Mouse (Mus musculus) heart, embryonic 13.5 days (tissue): ENCODE measurements around the gene Gm45716. TPM values are rescaled to one million over a fixed set of nuclear protein-coding genes. Genes with fewer than 3 reads are reported as not detected.
A peak's percentile ranks its signal among the peaks of the same experiment; 100 is the strongest.

Experiments
- ATAC-seq: fragments of 200-750 bp; cut with Nextera tagmentation; 2 replicates; pipeline ENCODE4 v1.8.0; 2017; ENCODE audit warnings: moderate TSS enrichment; ENCODE audit not compliant: insufficient number of reproducible peaks, low FRiP score, low TSS enrichment; ENCODE audit errors: extremely low read depth
- H3K27ac ChIP-seq: fragments of 300-500 bp; sonication (generic); replicated peaks from 2 replicates; pipeline ENCODE4 v1.5.1; 2015; ENCODE audit warnings: moderate library complexity, mild to moderate bottlenecking, inconsistent platforms
- H3K27me3 ChIP-seq: fragments of 300-500 bp; sonication (generic); replicated peaks from 2 replicates; pipeline ENCODE4 v1.6.1; 2015; ENCODE audit warnings: mild to moderate bottlenecking, inconsistent platforms
- H3K36me3 ChIP-seq: fragments of 300-500 bp; sonication (generic); 2 replicates; pipeline ENCODE4 v1.6.1; 2015; ENCODE audit warnings: mild to moderate bottlenecking, inconsistent platforms
- H3K4me1 ChIP-seq: fragments of 300-500 bp; sonication (generic); 2 replicates; pipeline ENCODE4 v1.6.1; 2015; ENCODE audit warnings: inconsistent platforms
- H3K4me2 ChIP-seq: fragments of 300-500 bp; sonication (generic); 2 replicates; pipeline ENCODE4 v1.6.1; 2015; ENCODE audit warnings: inconsistent platforms, mild to moderate bottlenecking, moderate library complexity
- H3K4me3 ChIP-seq: fragments of 300-500 bp; sonication (generic); 2 replicates; pipeline ENCODE4 v1.5.1; 2015; ENCODE audit warnings: moderate library complexity, mild to moderate bottlenecking, inconsistent platforms
- H3K9ac ChIP-seq: fragments of 300-500 bp; sonication (generic); 2 replicates; pipeline ENCODE4 v1.6.1; 2015; ENCODE audit warnings: inconsistent platforms, mild to moderate bottlenecking, moderate library complexity
- H3K9me3 ChIP-seq: fragments of 300-500 bp; sonication (generic); 2 replicates; pipeline ENCODE4 v1.6.1; 2016; ENCODE audit warnings: inconsistent platforms
- WGBS: fragments of 180-500 bp; shearing (Covaris S2); methylation state at CpG from one replicate; pipeline ENCODE4 v1.1.7; 2015; ENCODE audit warnings: mixed read lengths; 5-methylcytosine and 5-hydroxymethylcytosine counted together
- polyA plus RNA-seq: library from polyadenylated mRNA; unstranded; fragments of >200 nt; fragmentation: Nextera tagmentation; extraction: Ambion mirVana; gene quantifications from 2 replicates; pipeline ENCODE4 v1.2.1, GENCODE M21; 2015

Gm45716 gene
- 42.2 and 52.1 TPM in 2 replicates for polyA plus RNA-seq

DNA sequence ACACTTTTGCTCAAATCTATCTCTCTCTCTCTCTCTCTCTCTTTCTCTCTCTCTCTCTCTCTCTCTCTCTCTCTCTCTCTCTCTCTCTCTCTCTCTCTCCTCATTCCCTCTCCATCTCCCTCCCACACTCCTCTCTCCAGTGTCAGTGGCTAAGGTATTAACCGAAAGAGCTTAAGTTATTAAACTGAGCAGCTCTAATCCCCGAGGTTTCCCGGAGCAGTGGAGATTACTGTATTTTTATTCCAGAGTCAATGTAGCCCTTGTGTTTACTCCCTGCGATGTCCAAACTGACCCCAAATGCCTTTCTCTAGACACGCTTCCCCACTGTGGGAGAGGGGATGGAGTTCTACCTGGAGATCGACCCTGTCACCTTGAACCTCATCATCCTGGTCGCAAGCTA lies at the start of gene Gm45716:
Gm45716 (plus strand) TSS at position 243 of the 400 bp plus-strand sequence.
- Histone ChIP-seq H3K4me1 (no peaks in the 10 kb centered on the region), H3K4me2 (no peak within 1 kb of the TSS), H3K4me3 (no peak within 1 kb of the TSS), H3K36me3 (no peaks in the 10 kb centered on the region), H3K27ac (no peak within 1 kb of the TSS), H3K27me3 (no peaks in the 10 kb centered on the region), H3K9me3 (no peaks in the 10 kb centered on the region), H3K9ac (no peak within 1 kb of the TSS)
- ATAC-seq: no peak
- 85% methylated on average over 7 of the region's 7 CpGs for WGBS

DNA sequence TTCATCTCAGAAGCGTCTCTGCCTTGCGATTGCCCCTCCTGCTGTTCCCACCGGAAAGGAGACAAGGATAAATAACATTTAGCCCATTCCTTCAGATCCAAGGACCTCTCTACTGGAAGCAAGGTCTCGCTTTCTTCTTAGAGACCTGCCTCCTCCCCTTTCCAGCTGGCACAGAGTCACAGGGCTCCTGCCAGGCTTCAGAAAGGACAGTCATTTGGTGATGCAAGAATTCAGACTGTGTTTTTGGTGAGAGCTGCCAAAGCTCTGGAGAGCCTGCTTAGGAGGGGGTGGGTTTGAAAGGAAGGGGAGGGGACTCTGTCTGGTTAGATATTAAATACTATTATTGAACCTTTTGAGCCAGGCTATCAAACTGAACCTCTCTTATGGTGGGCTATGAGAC lies 45.1 kb upstream of the Gm45716 start:
- Histone ChIP-seq H3K4me1 (peaks cover 18% of the 10 kb centered on the region), H3K27me3 (no peaks in the 10 kb centered on the region), H3K9ac (no peak overlapping the region), H3K36me3 (no peaks in the 10 kb centered on the region), H3K9me3 (no peaks in the 10 kb centered on the region), H3K4me2 (no peak overlapping the region), H3K27ac (peak overlapping the region; percentile 69), H3K4me3 (no peak overlapping the region)
- 33% methylated on average over 4 of the region's 4 CpGs for WGBS
- no peak for ATAC-seq

DNA sequence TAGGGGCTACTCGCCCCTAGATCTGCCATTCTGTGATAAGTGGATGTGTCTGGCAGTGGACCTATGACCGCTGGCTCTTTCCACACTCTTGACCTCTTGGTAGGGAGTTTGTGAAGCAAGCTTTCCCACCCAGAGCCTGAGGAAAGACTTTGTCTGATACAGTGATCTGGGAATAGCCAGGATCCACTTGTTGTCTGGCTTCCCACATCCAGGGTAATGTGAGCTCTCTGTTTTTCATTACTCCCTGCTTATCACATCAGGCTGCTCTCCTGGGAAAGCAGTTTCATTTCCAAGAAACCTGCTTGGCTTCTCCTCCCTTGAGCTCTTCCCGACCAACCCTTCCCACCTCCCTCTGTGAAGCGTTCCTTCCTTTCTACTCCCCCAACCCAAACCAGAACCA lies 44.5 kb upstream of the Gm45716 start:
- WGBS: 42% methylated on average over 4 of the region's 4 CpGs
- peaks cover 18% of the 10 kb centered on the region for H3K4me1 ChIP-seq
- H3K36me3 ChIP-seq: no peaks in the 10 kb centered on the region
- ATAC-seq: no peak
- H3K27ac ChIP-seq: peak overlapping the region; percentile 69
- H3K4me2 ChIP-seq: peak overlapping the region; percentile 18; the same call in 1 of the 2 replicates
- H3K27me3 ChIP-seq: no peaks in the 10 kb centered on the region
- H3K4me3 ChIP-seq: no peak overlapping the region
- no peak overlapping the region for H3K9ac ChIP-seq
- no peaks in the 10 kb centered on the region for H3K9me3 ChIP-seq

DNA sequence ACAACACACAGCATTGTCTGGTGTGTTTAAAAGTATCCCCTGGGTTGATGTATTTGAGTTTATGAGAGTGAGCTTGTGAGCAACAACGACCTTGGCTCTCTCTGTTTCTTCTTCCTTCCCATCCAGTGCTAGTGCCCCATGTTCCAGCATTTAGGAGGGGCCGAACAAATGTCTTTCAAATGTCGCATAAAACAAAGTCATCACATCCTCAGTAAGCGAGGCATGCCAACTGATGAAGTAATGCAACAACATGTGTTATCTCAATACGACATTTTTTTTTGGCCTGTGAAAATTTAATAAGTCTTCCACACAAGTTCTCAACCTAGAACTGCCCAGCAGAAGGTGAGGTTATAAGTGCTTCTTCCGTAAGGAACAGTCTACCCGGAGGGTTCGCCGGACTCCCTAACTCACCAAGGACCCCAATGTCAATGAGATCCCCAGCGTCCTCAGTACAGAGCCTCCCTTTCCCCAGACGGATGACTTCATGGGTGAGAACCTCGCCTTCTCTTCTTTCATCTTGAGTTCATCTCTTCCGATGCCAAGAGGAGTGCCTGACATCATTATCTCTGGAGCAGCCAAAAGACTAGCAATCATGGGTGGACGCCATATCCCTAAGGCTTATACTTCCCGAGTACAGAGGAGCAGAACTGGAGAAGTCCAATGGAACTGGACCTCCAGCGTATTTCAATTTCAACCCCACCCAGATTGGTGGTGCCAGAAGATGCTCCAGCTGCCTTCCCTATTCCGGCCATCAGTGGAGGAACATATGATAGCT lies 41.2 kb upstream of the Gm45716 start:
- H3K9ac ChIP-seq: no peak overlapping the region
- ATAC-seq: no peak
- no peaks in the 10 kb centered on the region for H3K27me3 ChIP-seq
- no peaks in the 10 kb centered on the region for H3K9me3 ChIP-seq
- no peaks in the 10 kb centered on the region for H3K36me3 ChIP-seq
- H3K4me1 ChIP-seq: peaks cover 18% of the 10 kb centered on the region
- 84% methylated on average over 17 of the region's 17 CpGs for WGBS
- no peak overlapping the region for H3K27ac ChIP-seq
- H3K4me2 ChIP-seq: no peak overlapping the region
- H3K4me3 ChIP-seq: no peak overlapping the region

DNA sequence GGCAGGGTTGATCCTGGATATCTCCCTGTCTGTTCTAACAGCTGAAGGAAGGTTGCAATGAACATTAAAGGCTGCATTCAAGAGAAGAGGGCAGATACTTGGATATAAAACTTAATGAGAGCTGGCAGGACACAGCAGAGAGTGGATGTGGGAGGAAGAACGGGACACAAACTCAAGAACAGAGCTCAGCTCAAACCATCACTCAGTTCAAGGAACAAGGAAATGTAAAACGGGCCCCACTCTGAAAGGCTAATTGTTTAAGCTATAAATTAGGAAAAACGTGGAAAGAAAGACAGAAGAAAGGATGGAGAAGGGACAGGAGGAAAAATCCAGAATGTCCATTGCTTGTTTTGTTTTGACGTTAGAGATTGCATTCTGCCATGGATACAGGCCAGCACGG lies 32.4 kb upstream of the Gm45716 start:
- Histone ChIP-seq H3K4me3 (no peak overlapping the region), H3K9me3 (no peaks in the 10 kb centered on the region), H3K9ac (no peak overlapping the region), H3K4me1 (no peaks in the 10 kb centered on the region), H3K27me3 (no peaks in the 10 kb centered on the region), H3K36me3 (no peaks in the 10 kb centered on the region), H3K27ac (no peak overlapping the region), H3K4me2 (no peak overlapping the region)
- ATAC-seq: no peak
- WGBS: 61% methylated on average over 5 of the region's 5 CpGs

DNA sequence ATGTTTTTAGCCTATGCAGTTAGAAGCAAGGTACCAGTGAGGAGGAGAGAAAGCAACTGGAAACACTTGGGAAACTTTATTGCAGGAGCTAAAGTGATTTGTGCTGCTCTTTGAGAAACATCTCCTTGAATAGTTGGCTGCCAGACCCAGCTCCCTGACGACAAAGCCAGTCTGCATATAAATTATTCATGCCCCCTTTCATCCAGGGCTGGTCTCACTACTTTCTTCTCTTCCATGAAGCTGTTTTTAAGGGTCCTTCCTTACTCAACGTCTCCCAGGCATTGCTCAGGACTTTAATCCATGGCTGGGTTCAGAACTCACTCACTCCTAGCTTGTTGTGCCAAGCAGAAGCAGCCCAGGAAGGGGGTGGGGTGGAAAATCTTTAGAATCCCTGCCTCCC lies 32.0 kb upstream of the Gm45716 start:
- 24% methylated on average over 2 of the region's 2 CpGs for WGBS
- no peak overlapping the region for H3K9ac ChIP-seq

DNA sequence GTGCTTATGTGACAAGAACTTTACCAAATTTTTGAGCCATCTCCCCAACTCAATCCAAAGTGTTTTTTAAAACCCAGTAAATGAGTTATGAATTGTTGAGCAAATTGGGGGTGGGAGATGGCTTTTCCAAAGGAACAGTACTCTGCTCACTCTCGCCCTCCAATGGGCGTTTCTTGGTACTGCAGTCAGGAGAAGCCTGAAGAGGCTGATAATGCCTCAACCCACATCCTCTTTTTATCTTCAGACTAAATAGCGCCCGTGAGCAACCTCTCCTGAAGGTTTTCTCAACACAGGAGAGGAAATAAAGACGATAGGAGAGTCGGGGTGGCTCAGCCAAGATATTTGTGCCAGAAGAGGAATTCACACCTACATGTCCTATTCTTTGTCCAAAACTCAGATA lies 19.7 kb upstream of the Gm45716 start:
- H3K9me3 ChIP-seq: no peaks in the 10 kb centered on the region
- no peak overlapping the region for H3K9ac ChIP-seq
- no peak overlapping the region for H3K27ac ChIP-seq
- 13% methylated on average over 6 of the region's 6 CpGs for WGBS
- no peaks in the 10 kb centered on the region for H3K36me3 ChIP-seq
- no peak for ATAC-seq
- H3K4me2 ChIP-seq: no peak overlapping the region
- 0 out of 2 replicates have a peak, but pooled peaks cover 6% of the 10 kb centered on the region for H3K27me3 ChIP-seq
- no peaks in the 10 kb centered on the region for H3K4me1 ChIP-seq
- no peak overlapping the region for H3K4me3 ChIP-seq

More for the DNA sequence above, 32.0 kb upstream of the Gm45716 start:
- no peak for ATAC-seq
- Histone ChIP-seq H3K36me3 (no peaks in the 10 kb centered on the region), H3K4me2 (no peak overlapping the region), H3K4me1 (no peaks in the 10 kb centered on the region), H3K4me3 (no peak overlapping the region), H3K27me3 (no peaks in the 10 kb centered on the region), H3K27ac (no peak overlapping the region), H3K9me3 (no peaks in the 10 kb centered on the region)

DNA sequence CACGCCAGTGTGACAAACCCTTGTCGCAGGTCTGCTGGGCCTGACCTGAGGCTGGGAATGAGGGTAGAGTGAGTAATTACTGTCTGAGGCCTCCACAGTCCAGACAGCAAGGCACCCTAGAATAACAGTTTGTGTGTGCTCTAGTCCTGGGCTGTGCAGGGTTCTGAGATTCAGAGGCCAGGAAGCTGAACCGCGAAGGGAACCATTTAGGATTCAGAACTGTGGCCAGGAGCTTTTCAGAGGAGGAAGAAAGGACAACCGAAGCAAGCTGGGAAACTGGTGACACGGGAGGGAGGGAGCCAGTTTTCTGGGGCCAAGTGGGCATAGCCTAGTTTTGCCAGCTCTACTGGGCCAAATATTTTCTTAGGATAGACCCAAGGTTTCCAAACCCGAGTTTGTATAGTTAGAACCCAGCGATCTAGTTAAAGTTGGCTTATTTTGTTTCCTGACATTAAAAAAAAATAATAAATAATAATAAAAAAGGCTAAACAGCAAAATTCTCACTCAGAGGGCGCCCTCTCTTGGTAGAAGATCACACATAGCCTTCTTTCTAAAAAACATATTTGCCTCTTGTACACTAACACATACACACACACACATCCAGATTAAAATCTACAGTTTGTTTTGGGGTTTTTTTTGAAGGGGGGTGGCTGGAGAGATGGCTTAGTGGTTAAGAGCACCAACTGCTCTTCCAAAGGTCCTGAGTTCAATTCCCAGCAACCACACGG lies 19.0 kb upstream of the Gm45716 start:
- Histone ChIP-seq H3K4me3 (no peak overlapping the region), H3K9me3 (no peaks in the 10 kb centered on the region), H3K9ac (no peak overlapping the region), H3K27me3 (0 out of 2 replicates have a peak, but pooled peaks cover 6% of the 10 kb centered on the region), H3K36me3 (no peaks in the 10 kb centered on the region), H3K4me2 (no peak overlapping the region), H3K27ac (peak overlapping the region; percentile 53; the same call in 1 of the 2 replicates), H3K4me1 (no peaks in the 10 kb centered on the region)
- ATAC-seq: no peak
- WGBS: 70% methylated on average over 10 of the region's 10 CpGs

DNA sequence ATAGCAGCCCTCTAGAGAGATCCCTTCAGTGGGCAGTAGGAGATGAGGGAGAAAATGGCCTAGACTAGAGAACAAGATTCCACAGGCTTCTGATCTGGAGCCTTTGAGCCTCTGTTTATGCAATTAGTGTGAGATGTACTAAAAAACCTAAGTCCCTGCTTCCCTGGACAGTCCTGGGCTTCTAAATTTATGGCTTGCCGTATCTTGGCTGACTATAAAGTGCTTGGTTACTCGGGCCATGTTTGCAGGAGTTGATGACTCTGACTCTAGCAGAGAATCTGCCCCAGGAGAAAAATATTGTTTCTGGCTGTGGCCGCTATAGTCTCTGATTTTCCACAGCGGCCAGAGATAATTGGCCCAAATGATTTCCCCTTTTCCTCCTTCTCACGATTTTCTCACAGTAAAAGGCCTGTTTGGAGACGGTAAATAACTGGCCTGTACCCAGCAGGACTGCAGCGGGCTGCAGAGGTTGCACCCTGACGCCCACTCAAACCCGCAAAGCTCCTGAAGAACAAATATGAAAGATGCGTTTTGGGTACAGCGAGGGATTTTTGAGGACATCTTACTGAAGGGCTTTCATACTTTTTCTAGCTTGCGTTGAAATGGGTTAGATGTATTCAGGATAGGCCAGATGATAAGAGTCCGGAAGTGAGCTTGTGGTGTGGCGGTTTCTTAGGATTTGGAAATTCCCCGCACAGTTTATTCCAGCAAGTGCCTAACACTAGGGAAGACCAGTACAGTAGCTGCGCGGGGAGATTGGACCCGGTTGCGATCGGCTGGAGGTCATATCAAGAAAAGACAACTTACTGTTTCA lies 18.1 kb upstream of the Gm45716 start:
- 0 out of 2 replicates have a peak, but pooled peaks cover 6% of the 10 kb centered on the region for H3K27me3 ChIP-seq
- H3K27ac ChIP-seq: peak overlapping the region; percentile 53
- WGBS: 45% methylated on average over 20 of the region's 20 CpGs
- H3K4me3 ChIP-seq: peak overlapping the region; percentile 42
- no peaks in the 10 kb centered on the region for H3K36me3 ChIP-seq
- no peak for ATAC-seq
- H3K4me1 ChIP-seq: no peaks in the 10 kb centered on the region
- H3K9me3 ChIP-seq: no peaks in the 10 kb centered on the region
- peak overlapping the region; percentile 60; the same call in 1 of the 2 replicates for H3K9ac ChIP-seq
- peak overlapping the region; percentile 67 for H3K4me2 ChIP-seq

DNA sequence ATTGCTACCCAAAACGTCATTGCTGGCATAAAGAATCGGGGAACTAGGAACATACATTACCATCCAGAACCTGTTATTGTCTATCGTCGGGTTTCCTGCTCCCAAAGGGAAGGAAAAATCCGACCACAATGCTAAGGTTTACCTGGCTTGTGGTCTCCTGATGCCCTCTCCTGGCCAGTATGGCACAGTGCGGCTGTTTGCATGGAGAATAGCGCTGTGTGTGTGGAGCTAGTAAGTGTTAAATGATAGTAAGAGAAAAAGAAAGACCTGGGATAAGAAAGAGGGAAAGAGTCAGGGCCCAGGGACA lies 17.5 kb upstream of the Gm45716 start:
- peak overlapping the region; percentile 42 for H3K4me3 ChIP-seq
- no peaks in the 10 kb centered on the region for H3K36me3 ChIP-seq
- H3K27me3 ChIP-seq: 0 out of 2 replicates have a peak, but pooled peaks cover 6% of the 10 kb centered on the region
- H3K9ac ChIP-seq: peak overlapping the region; percentile 60; the same call in 1 of the 2 replicates
- peak overlapping the region; percentile 46 for H3K27ac ChIP-seq
- ATAC-seq: no peak
- peak overlapping the region; percentile 67 for H3K4me2 ChIP-seq
- no peaks in the 10 kb centered on the region for H3K4me1 ChIP-seq
- H3K9me3 ChIP-seq: no peaks in the 10 kb centered on the region
- 1% methylated on average over 7 of the region's 7 CpGs for WGBS

DNA sequence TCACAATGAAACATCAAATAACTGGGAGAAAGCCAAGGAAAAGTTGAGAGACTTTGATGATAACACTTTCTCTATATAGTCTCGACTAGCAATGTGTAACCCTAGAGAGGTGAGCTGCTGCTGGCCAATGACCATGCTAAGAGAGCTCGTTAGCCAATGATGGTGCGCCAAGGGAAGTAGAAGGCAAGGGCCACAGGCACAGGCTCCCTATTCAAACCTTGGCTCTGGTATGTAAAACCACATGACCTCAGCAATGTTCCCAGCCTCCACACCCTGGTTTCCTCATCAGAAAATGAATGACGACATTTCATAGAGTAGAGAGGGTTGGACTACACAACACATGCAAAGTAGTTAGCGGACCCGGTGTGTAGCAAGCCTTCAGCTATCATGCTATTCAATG lies 15.2 kb upstream of the Gm45716 start:
- Histone ChIP-seq H3K4me1 (no peaks in the 10 kb centered on the region), H3K36me3 (no peaks in the 10 kb centered on the region), H3K4me2 (no peak overlapping the region), H3K27me3 (0 out of 2 replicates have a peak, but pooled peaks cover 6% of the 10 kb centered on the region), H3K4me3 (no peak overlapping the region), H3K9ac (no peak overlapping the region), H3K27ac (no peak overlapping the region), H3K9me3 (no peaks in the 10 kb centered on the region)
- ATAC-seq: no peak
- 81% methylated on average over 6 of the region's 6 CpGs for WGBS
